Mouse (Mus musculus) embryo, embryonic 11.5 days (tissue): ENCODE results near the gene Med9.

Source experiments
- DNase-seq: peaks from one replicate; pipeline ENCODE4 v3.0.0-alpha.2; 2012; ENCODE audit warnings: low read depth, low spot score

Gene Med9

DNA sequence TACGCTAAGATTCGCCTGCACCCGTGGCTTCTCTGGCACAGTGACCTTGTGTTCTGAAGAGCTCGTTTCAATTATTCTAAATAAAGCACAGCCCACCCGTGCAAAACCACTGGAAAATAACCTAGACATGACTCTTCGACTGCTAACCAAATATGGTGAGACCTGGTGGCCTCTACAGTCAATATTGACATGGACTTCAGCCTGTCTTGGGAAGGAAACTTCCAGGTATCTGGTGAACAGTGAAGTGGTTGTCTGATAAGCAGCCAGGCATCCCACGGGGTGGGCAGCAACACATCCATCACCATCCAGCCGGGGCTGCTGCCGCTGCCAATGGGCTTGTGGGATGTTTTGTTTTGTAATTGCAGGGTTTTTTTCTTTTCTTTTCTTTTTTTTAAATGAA is 46.3 kb downstream of the Med9 start:
- DNase-seq: no peak

DNA sequence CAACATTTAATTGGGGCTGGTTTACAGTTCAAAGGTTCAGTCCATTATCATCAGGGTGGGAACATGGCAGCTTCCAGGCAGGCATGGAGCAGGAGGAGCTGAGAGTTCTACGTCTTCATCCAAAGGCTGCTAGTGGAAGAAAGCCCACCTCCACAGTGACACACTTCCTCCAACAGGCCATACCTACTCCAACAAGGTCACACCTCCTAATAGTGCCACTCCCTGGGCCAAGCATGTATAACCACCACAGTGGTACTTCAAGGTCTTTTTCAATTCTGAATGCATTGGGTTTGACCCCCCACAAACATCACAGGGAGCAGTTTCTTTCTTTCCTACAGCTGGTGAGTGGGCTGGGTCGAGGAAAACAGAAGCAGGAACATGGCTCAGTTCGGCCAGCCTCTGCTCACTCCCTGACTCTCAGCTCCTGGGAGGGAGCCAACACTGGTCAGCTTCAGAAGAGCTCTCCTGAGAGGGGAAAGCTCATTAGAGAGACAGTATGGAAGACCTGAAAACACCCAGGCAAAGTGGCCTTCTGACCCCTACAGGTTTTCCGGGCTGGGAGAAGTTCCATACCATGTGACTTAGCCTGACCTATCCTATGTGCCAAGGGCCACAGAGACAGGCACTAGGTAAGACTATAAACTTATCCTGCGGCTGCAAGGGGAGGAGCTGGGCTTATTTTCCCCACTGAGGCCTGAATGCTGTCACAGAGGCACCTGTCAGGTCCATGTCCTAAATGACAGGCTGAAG is 53.4 kb downstream of the Med9 start:
- DNase-seq: no peak

DNA sequence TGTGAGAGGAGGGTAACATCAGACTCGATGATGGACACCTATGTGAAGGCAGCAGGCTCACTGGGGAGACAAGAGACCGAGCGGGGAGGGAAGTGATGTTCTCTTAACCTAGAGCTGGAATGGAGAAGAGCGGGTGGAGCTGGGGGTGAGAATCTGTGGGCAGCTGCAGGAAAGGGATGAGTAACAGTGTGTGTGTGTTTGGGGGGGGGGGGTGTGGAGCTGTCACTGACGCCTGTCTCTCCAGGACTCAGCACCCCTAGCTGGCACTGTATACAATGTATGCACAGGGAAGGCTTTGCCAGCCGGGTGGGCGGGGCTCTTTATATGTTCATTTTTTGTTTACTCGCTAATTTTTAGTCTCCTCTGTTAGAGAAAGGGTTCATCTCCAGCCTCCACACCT is 55.8 kb downstream of the Med9 start:
- DNase-seq: no peak

DNA sequence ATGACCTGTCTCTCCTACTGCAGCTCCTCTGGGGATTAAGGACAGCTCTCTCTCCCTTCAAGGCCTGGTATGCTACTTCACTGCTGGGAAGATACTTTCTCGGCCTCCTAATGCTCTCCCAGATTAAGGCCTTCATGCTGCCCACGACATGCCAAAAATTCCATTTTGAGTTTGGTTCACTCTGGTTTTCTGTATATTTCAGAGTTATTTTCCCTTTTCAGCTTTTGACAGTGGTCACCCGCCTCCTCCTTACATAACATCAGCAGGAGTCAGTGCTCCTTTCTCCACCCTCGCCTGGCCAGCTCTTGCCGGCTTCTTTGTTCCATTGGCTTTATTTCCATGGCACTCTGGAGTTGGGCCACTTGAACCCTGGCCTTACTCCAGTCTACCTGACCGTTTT is 56.7 kb downstream of the Med9 start:
- DNase-seq: no peak

DNA sequence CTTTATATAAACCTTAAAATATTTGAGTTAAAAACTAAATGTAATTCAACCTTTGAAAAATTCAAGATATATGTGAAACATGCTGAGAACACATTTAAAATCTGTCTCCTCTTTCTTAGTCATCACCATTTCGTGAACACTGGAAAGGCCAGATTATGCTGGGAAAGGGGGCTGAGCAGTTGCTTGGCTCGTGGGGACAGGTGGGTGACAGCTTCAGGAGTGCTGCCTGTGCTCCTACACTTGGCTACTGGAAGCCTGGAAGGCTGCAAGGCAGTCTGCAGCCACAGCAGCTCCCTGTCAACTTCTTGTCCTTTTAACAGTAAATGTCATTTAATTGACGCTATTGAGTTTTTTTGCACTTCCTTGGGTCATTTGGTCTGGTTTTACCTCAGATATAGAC is 57.9 kb downstream of the Med9 start:
- DNase-seq: no peak

DNA sequence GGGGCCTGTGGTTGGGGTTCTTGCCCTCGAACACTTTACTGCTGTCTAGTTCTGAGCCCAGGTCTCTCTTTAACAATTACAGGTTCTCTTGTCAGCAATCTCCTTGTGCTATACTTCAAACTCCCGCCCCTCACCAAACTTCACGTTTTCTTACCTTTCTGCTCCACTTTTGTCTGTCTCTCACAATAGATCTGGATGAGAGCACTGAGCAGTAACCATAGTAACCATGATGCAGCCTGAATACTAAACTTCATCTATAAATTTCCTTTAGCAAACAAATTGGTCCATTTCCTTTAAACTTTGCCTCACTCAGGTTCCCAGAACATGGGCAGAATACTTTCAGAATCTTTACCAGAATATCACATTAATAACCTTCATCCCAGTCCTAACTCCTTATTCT is 61.4 kb downstream of the Med9 start:
- DNase-seq: no peak

DNA sequence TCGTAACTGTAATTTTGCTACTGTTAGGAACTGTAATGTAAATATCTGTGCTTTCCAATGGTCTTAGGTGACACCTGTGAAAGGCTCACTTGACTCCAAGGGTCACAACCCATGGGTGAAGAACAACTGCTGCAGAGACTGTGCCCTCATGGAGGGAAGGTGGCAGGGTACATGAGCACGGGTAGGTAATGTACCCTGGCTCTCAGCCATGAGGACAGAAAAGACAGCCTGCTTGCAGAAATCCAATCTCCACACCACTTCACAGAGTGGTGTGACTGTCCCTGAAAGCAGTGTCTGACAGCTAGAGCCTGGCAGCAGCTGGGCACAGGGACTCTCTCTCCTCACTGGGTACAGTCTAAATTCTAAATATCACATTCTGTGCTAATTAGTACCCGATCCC is 63.5 kb downstream of the Med9 start:
- no peak for DNase-seq
